Mouse (Mus musculus): ENCODE results near the gene Ldhal6b. TPM values are rescaled to one million over a fixed set of nuclear protein-coding genes. Genes with fewer than 3 reads are reported as not detected.

Gene Ldhal6b
- total and polyA plus RNA-seq, 3 experiments: 0.31 TPM; not detected in 2

- DNase-seq (ENCODE audit: low read depth, low spot score): no peak
- Histone ChIP-seq H3K27ac (ENCODE audit: control insufficient read depth, low read depth, low read length) (no peak overlapping the region), H3K9ac (ENCODE audit: control insufficient read depth, low read depth, low read length, poor library complexity, severe bottlenecking) (no peak overlapping the region), H3K27me3 (ENCODE audit: control insufficient read depth in 1 of 2, insufficient read depth in 2 of 2, low read length in 2 of 2) (no peaks in the 10 kb centered on the region; a peak in 1 of 4 replicates), H3K36me3 (ENCODE audit: control insufficient read depth in 1 of 2, insufficient read depth in 2 of 2, low read length in 2 of 2) (no peaks in the 10 kb centered on the region), H3K9me3 (replicated peaks; ENCODE audit: insufficient read depth, low read length) (no peaks in the 10 kb centered on the region), H3K79me2 (ENCODE audit: control insufficient read depth, insufficient read depth, low read length, poor library complexity) (no peaks in the 10 kb centered on the region), H3K4me1 (ENCODE audit: control insufficient read depth in 1 of 2, insufficient read depth in 2 of 2, low read length in 2 of 2) (no peaks in the 10 kb centered on the region; a peak in 1 of 4 replicates), H3K4me3 (ENCODE audit: control insufficient read depth in 1 of 2, insufficient read depth in 1 of 2, low read depth in 2 of 2, low read length in 2 of 2) (no peak overlapping the region)
- TF ChIP-seq BHLHE40 (IDR thresholded peaks at IDR 0.05; ENCODE audit: borderline replicate concordance, low read depth, low read length) (no peak), USF2 (IDR thresholded peaks at IDR 0.05; ENCODE audit: borderline replicate concordance in 1 of 2, insufficient read depth in 1 of 2, low read depth in 1 of 2, low read length in 2 of 2) (no peak), POLR2A (IDR thresholded peaks at IDR 0.05; ENCODE audit: control insufficient read depth in 1 of 2, insufficient read depth in 1 of 2, low read depth in 1 of 2, low read length in 2 of 2, poor library complexity in 1 of 2) (no peak), MXI1 (IDR thresholded peaks at IDR 0.05; ENCODE audit: low read depth, low read length) (no peak), E2F4 (IDR thresholded peaks at IDR 0.05; ENCODE audit: borderline replicate concordance, low read depth, low read length) (no peak), GATA1 (IDR thresholded peaks at IDR 0.05; ENCODE audit: low read depth, low read length) (no peak), ELF1 (IDR thresholded peaks at IDR 0.05; ENCODE audit: low read depth, low read length) (no peak), ZC3H11A (IDR thresholded peaks at IDR 0.05; ENCODE audit: low read depth, low read length) (no peak), POLR2AphosphoS2 (IDR thresholded peaks at IDR 0.05; ENCODE audit: low read length) (no peak), NRF1 (IDR thresholded peaks at IDR 0.05; ENCODE audit: insufficient read depth, low read depth, low read length, poor library complexity, severe bottlenecking) (no peak)
Observed at GRCm38 (mm10) chr17:5390682-5391081, 27.9 kb downstream of the Ldhal6b start.

GRCm38 (mm10) chr17:5388351-5388750, 30.2 kb downstream of the Ldhal6b start:
- no peaks in the 10 kb centered on the region; a peak in 1 of 4 replicates for H3K27me3 ChIP-seq (ENCODE audit: control insufficient read depth in 1 of 2, insufficient read depth in 2 of 2, low read length in 2 of 2)
- H3K4me3 ChIP-seq (ENCODE audit: control insufficient read depth in 1 of 2, insufficient read depth in 1 of 2, low read depth in 2 of 2, low read length in 2 of 2): no peak overlapping the region
- H3K79me2 ChIP-seq (ENCODE audit: control insufficient read depth, insufficient read depth, low read length, poor library complexity): no peaks in the 10 kb centered on the region
- no peaks in the 10 kb centered on the region for H3K36me3 ChIP-seq (ENCODE audit: control insufficient read depth in 1 of 2, insufficient read depth in 2 of 2, low read length in 2 of 2)
- H3K4me1 ChIP-seq (ENCODE audit: control insufficient read depth in 1 of 2, insufficient read depth in 2 of 2, low read length in 2 of 2): no peaks in the 10 kb centered on the region; a peak in 1 of 4 replicates
- H3K9ac ChIP-seq (ENCODE audit: control insufficient read depth, low read depth, low read length, poor library complexity, severe bottlenecking): no peak overlapping the region
- DNase-seq (ENCODE audit: low read depth, low spot score): no peak
- TF ChIP-seq CHD1 (IDR thresholded peaks at IDR 0.05; ENCODE audit: low read depth, low read length) (no peak), TAL1 (IDR thresholded peaks at IDR 0.05; ENCODE audit: low read length) (no peak), ZNF384 (IDR thresholded peaks at IDR 0.05; ENCODE audit: low read depth, low read length) (no peak), NRF1 (IDR thresholded peaks at IDR 0.05; ENCODE audit: insufficient read depth, low read depth, low read length, poor library complexity, severe bottlenecking) (no peak), ZC3H11A (IDR thresholded peaks at IDR 0.05; ENCODE audit: low read depth, low read length) (no peak), ZMIZ1 (IDR thresholded peaks at IDR 0.05; ENCODE audit: low read depth, low read length) (no peak), HCFC1 (IDR thresholded peaks at IDR 0.05; ENCODE audit: low read depth, low read length) (no peak)
- H3K9me3 ChIP-seq (replicated peaks; ENCODE audit: insufficient read depth, low read length): no peaks in the 10 kb centered on the region
- H3K27ac ChIP-seq (ENCODE audit: control insufficient read depth, low read depth, low read length): no peak overlapping the region

All from MEL (cell line).